Mouse (Mus musculus) left cerebral cortex, postnatal 25 days (tissue): ENCODE data around the gene Il1r2. TPM values are rescaled to one million over a fixed set of nuclear protein-coding genes. Genes with fewer than 3 reads are reported as not detected.

Experiments used
- DNase-seq, 2 experiments: peaks; one replicate each; pipeline ENCODE4 v3.0.0; 2022; ENCODE audit warnings: low spot score in 2 of 2, mixed read lengths in 1 of 2
- intact Hi-C: fragments of 180-260 bp; cut with DNase I; formaldehyde crosslinking; loops from one replicate; pipeline ENCODE4 v1.15.1; 2025
- total RNA-seq, 2 experiments: library from RNA; stranded (reverse); gene quantifications; 2 replicates each; pipeline ENCODE4 v1.2.3; 2021

Gene Il1r2
- total RNA-seq, 2 experiments from 2014 or later: not detected

- no peak for DNase-seq
- intact Hi-C loops: no loop called here
Observed at GRCm38 (mm10) chr1:40057351-40057750, 16.5 kb upstream of the Il1r2 start.

- intact Hi-C loops: no loop called here
- DNase-seq: no peak
Observed at GRCm38 (mm10) chr1:40058013-40058412, 15.9 kb upstream of the Il1r2 start.

DNA sequence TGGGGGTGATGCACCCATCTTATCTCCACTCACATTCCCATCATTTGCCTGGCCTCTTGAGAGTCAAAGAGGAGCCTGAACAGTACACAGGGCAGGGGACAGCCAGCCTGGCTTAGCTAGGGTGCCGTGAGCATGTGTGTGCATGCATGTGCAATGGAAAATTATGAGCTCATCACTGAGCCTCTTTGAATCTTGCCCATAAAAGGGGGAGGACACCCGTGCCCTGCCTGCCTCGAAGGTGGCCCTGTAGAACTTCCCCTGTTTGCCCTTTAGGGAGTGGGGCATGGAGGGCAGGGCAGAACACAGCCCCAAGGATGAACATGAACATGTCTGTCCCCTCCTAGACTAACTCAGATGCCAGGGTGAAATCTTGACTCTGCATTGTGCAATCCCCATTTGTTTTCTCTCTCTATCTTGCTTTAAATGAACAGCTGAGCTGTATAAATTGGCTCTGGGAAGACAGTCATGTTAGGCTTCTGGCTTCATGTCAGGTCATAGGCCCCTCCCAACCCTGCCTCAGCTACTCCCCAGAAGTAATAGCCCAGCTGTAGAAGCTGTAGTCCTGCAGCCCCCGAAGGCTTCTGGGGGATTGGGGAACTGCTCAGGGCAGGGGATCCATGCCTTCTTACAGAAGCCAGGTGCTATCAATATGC, 14.6 kb upstream of the Il1r2 start:
- intact Hi-C loops: no loop called here
- no peak for DNase-seq

- no peak for DNase-seq
- intact Hi-C loops: no loop called here
Observed at GRCm38 (mm10) chr1:40061359-40061758, 12.5 kb upstream of the Il1r2 start.

DNA sequence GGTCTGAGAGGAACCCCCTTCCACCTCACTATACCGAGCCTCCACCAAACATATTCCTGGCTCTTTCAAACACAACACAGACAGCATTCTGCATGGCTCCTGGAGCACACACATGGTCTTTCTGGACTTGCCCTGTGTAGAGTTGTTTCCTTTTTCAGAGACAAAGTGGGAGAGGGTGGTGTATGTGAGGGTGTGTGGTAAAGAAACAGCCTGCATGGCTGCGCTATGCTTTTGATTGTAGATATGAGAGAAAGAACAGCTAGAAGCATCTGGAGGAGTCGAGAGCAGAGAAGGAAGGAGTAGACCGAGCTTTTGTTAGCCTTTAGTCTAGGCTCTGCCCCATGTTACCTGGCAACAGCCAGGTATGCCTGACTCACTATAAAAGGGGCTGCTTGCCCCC, 10.5 kb upstream of the Il1r2 start:
- intact Hi-C loops: no loop called here
- no peak for DNase-seq

- intact Hi-C loops: no loop called here
- no peak for DNase-seq
Observed at GRCm38 (mm10) chr1:40064508-40064907, 9.4 kb upstream of the Il1r2 start.

DNA sequence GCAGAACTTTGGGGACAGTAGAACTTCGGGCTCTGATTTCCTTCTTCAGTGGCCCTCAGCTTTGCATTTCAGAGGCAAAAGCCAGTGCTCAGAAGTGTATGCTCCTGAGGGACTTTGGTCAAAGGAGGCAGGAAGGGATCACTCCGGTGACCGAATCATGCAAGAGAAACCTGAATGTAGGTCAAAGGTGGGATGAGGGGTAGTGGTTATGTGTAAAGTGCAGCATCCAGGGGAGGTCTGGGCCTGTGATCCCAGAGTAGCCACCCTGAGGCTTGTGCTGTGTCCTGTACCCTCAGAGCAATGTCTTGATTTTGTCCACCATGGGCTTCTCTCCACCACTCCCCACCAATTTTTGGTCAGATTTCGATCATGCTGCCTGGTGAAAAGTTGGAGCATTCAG, 1.3 kb upstream of the Il1r2 start:
- DNase-seq: no peak
- intact Hi-C loops: no loop called here

GRCm38 (mm10) chr1:40077328-40077727, 3.4 kb downstream of the Il1r2 start:
- intact Hi-C loops: no loop called here
- no peak for DNase-seq

GRCm38 (mm10) chr1:40081041-40081440, 7.2 kb downstream of the Il1r2 start:
- DNase-seq: no peak
- intact Hi-C loops: no loop called here

DNA sequence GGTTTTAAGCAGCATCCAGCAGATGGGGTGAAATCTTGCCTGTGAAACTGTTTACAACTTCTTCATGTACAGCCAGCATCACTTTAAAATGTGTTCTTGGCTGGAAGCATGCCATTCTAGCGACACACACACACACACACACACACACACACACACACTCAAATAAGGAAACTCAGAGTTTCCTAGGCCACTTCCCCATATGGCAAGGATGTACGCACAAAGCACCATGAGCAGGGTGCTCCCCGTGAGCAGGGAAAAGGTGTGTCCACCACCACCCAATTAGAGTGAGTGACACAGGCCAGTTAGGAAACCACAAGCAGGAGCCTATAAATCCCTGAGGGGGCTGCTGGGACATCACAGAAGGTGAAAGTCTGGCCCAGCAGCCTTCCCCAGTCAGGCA, 10.5 kb downstream of the Il1r2 start:
- intact Hi-C loops: no loop called here
- peak; percentile 18 to 35 for DNase-seq

GRCm38 (mm10) chr1:40085403-40086182, 11.7 kb downstream of the Il1r2 start:
- peak; percentile 77 to 86 for DNase-seq
- intact Hi-C loops: no loop called here

DNA sequence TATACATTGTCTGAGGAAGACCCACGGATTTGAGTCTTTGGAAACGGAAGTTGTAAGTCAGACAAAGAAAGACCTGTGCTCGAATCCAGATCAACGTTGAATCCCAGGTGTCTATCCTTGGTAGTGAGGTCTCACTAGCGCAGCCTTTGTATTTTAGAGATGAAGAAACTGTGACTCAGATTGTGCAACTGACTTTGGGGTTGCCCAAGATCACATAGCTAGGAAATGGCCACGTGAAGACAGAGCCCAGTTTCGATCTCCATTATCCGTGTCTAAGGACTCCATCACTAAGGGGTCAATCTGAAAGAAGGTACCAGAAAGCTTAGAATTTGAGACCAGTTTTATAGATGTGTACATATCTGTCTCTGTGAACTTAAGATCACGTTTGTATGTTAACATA, 17.3 kb downstream of the Il1r2 start:
- intact Hi-C loops: no loop called here

DNA sequence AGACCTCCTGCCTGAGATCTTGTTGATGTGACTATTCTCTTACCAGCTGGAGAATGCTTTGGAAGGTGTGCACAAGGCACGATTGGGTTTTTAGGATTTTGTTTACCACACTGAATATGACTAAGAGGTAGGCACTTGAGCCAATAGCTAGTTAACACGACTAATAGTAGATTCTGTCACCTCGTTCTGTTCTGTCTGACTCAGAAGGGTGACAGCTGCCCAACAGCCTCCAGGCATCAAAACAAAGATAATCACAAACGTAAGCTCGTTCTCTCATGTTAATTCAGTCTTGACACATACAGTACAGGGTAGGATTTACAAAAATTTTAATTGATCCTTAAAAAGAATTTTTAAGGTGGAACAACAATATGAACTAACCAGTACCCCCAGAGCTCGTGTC, 18.7 kb downstream of the Il1r2 start:
- no peak for DNase-seq
- intact Hi-C loops: no loop called here

More for the DNA sequence above, 17.3 kb downstream of the Il1r2 start:
- DNase-seq: no peak

GRCm38 (mm10) chr1:40094601-40095304, 20.9 kb downstream of the Il1r2 start:
- intact Hi-C loops: no loop called here
- DNase-seq: no peak

GRCm38 (mm10) chr1:40095585-40095984, 21.7 kb downstream of the Il1r2 start:
- DNase-seq: no peak
- intact Hi-C loops: no loop called here

DNA sequence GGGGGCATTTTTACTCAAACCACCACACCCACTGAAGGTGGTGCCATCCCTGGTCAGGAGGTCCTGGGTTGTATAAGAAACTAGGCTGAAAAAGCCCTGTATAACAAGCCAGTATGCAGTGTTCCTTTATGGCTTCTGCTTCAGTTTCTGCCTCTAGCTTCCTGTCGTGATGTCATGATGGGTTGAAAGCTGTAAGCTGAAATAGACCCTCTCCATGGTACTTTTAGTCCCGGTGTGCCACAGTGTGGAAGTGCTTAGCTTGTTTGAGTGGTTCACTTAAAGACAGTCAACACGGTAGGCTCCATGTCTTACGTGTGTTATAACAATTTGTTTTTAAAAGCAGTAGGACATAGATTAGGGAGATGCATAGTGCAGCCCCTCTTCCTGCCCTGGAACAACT, 32.4 kb downstream of the Il1r2 start:
- intact Hi-C loops: no loop called here
- no peak for DNase-seq

GRCm38 (mm10) chr1:40106719-40107118, 32.8 kb downstream of the Il1r2 start:
- no peak for DNase-seq
- intact Hi-C loops: no loop called here

GRCm38 (mm10) chr1:40107971-40108749, 34.3 kb downstream of the Il1r2 start:
- DNase-seq: no peak
- intact Hi-C loops: no loop called here

DNA sequence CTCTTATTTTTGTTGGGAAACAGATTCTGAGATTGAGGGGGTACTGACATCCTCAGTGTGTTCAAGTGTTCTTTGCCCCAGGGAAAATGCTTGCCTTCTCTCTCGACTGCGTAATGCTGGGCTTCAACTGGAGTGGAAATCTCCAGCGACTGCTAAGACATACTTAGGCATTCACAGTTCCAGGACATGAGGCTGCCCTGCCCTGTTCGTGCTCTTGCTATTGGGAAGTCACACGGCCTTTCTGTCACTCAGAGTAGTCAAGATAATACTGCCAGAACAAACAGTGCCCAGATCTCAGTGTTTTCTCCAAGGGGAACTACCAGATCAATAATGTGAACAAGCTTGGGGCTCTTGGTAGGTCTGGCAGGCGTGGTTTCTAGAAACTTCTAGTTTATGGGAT, 35.9 kb downstream of the Il1r2 start:
- intact Hi-C loops: no loop called here
- no peak for DNase-seq

DNA sequence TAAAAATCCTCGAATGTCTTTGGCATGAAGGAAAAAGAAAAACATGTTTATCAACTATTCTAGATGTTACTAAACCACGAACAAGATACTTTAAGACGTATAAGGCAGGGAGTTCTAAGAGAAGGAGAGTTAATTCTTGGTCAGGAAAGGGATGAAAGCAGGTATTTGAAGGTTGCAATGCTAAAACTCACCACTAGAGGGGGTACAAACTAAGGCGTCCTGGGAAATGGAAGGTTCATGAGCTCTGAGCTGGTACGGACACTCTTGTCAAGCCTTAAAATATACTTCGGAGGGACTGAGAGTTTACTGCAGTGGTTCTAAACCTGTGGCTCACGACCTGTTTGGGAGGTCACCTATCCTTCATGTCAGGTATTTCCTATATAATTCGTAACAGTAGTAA, 41.4 kb downstream of the Il1r2 start:
- intact Hi-C loops: loop anchor here (1.0 to 5.0 kb wide), 4 partner anchors 152 to 537 kb away; no protein-coding TSS in a partner anchor
- DNase-seq: peak; percentile 55 to 76
